Mouse (Mus musculus) adrenal gland (tissue): ENCODE results near the gene Nectin2.
"Not testable (repeated sequence)": the region's sequence is repeated elsewhere in the genome, so short reads cannot be mapped to it uniquely, and the experiment has no call there.

Experiments
- intact Hi-C: fragments of 180-260 bp; cut with DNase I; formaldehyde crosslinking; loops from one replicate; pipeline ENCODE4 v1.15.1; 2025

Nectin2 gene

DNA sequence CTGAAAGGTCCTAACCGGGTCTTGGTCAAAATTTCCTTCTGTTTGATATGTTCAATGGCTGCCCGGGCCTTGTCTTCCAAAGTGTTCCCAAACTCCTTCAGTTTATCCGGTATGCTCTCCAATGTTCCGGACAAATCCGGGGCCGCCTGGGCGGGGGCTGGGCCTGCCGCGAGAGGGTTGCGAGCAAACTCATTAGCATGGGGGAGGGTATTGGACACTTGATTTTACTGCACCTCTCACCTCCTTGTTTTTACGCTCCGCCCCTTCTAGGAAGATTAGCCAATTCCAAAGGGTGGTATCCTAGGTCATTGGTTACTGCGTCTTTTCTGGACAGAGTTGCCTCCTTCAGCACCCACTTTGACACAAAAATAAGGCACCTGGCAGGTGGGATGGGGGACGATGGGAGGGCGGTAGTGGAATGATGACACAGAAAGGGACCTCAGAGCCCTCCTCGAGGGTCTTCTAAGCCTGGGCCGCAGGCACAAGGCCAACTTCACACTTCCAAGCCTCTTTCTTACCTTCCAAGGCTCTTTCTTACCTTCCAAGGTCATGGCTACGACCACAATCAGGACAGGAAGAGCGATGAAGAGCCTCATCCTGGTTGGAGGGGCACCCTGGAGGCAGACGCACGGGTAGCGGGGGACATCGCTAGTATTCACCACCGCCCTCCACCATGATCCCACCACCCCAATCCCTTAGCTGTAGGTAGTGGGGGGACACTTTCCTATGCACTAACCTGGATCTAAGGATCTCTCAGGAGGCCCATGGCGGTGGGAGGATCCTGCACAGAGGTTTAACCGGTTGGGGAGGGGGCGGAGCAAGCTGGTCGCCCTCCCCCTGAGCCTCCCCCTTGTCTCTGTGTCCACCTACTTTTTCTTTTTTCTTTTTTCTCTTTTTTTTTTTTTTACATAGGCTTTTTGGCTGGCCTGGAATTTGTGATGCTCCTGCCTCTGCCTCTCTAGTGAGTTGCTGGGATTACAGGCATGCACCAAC is 58.1 kb downstream of the Nectin2 start, which contains the start of gene Apoc1:
Apoc1 (minus strand) TSS at position 788 of the 993 bp plus-strand sequence.
- intact Hi-C loops, result no loop called here

GRCm38 (mm10) chr7:19691434-19691833 is 58.8 kb downstream of the Nectin2 start:
- intact Hi-C loops, result no loop called here

- intact Hi-C loops, result no loop called here
Observed at GRCm38 (mm10) chr7:19690845-19691244, 59.4 kb downstream of the Nectin2 start.

DNA sequence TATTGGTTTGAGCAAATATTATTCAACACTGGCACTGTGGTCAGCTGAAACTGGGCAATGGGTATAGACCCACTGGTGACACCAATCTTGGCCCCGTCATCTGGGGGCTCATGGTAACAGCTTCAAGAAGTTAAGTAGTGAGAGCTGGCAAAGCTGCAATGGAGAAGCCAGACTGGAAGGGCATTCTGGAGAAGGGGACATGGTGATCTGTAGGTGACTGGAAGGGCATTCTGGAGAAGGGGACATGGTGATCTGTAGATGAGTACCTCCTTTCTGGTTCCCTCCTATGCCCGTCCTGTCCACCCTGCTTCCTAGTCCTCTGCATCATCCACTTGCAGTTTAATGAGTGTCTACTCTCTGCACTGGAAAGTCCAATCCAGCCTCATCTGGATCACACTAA is 61.7 kb downstream of the Nectin2 start:
- intact Hi-C loops, result no loop called here

- intact Hi-C loops, result no loop called here
Observed at GRCm38 (mm10) chr7:19688101-19688500, 62.2 kb downstream of the Nectin2 start.

- intact Hi-C loops, result not testable (repeated sequence)
Observed at GRCm38 (mm10) chr7:19686927-19687583, 63.2 kb downstream of the Nectin2 start.

DNA sequence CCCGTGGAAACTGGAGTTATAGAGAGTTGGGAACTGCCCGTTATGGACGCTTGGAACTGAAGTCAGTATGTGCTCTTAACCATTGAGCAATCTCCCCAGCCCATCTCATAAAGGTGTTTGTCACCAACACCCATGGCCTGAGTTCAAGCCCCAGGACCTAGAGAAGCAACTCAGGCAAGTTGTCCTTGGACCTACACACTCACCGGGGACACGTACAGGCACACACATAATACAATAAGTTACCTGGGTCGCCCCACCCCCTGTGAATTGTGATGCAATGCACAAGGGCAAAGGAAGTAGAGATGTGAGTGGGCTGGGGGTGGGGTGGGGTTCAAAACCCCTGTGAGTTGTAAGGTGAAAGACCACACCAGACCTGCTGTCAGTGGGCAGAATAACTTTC is 63.8 kb downstream of the Nectin2 start:
- intact Hi-C loops, result no loop called here

GRCm38 (mm10) chr7:19685374-19685773 is 64.9 kb downstream of the Nectin2 start:
- intact Hi-C loops, result no loop called here

DNA sequence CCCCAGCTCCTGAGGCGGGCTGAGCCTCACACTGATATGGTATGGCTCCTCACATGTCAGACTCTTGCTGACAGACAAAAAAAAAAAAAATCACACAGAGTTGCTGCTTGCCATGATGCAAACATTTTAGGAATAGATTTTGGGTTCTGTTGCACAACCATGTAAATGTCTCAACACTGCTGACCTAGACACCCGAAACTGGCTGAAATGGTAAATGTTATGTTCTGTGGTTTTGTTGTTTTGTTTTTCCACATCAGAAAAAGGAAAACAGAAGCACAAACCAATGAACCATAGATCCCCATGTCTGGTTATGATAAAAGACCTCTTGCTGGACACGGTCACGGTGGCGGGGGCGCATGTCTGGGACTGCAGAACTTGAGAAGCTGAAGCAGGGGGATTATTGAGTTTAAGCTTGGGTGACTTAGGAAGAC is 66.5 kb downstream of the Nectin2 start:
- intact Hi-C loops, result no loop called here

DNA sequence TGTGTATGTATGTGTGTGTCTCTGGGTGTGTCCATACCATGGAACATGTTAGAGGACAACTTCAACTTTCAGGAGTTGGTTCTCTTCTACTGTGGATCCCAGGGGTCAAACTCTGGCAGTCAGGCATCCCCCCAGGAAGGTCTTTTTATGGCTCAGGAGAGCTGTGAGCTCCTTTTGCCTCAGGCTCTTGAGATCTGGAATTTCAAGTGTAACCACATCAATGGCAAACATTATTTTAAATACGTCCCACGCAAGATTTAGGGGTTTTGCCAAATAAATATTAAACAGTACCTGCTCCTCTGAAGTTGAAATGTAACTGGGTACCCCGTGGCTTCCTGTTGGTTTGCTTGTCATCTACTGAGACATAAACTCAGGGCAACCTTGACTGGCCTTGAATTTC is 67.3 kb downstream of the Nectin2 start:
- intact Hi-C loops, result no loop called here

DNA sequence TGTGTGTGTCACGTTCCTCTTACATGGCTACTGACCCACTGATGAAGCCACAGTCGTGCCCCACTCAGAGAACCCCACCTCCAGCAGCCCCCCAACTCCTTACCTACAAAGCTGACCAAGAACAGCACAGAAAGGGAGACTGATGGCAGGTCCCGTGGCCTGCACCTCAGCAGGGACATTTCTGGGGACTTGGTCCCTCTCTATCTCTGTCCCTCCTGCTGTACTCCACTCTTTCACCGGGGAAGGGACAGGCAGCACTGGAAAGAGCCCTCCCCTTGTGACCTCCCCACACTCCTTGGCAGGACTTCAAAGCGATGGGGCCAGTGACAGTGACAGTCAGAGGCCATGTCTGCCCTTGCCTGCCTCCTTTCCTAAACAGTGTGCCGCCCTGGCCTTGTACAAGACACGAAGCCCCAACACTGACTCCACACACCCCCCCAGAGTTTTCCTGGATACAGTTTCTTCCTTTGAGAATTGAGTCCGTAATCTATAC is 69.0 kb downstream of the Nectin2 start, which contains the start of the genes Gm44805 and Apoc4:
Gm44805 (minus strand) TSS at position 222 of the 493 bp plus-strand sequence.
Apoc4 (minus strand) TSS at position 278 of the 493 bp plus-strand sequence.
- intact Hi-C loops, result no loop called here

DNA sequence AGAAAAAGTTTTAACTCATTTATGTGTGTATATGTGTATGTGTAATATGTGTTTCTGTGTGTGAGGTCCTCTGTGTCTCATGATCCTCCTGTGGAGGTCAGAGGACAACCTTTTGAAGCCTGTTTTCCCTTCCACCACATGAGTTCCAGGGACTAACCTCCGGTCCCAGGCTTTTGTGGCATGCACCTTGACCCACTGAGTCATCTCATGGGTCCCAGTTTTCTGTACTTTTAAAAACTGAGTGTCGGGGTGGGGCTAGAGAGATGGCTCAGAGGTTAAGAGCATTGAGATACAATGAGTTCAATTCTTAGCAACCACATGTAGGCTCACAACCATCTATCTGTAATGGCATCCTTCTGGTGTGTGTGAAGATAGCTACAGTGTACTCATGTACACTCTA is 69.6 kb downstream of the Nectin2 start:
- intact Hi-C loops, result no loop called here

GRCm38 (mm10) chr7:19678901-19679300 is 71.4 kb downstream of the Nectin2 start:
- intact Hi-C loops, result no loop called here

DNA sequence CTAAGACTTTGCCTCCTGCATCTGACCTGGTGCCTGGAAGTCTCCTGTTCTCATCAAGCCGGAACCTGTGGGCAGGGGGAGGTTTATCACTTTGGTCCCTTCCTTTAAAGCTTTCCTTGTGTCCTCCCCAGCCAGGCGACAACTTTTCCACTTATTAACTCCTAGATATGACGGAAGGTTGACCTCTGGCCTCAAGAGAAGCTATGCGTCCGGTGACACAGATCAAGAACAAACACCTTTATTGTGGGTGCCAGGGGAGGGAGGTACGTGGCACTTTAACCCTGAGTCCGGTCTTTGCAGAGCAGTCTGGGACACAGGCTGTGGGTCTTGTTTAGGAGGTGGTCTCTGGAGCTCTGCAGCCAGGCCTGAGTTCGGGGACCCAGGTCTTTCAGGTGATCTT is 72.4 kb downstream of the Nectin2 start, which contains the start of gene Apoc2:
Apoc2 (minus strand) TSS at position 70 of the 400 bp plus-strand sequence.
- intact Hi-C loops, result no loop called here

- intact Hi-C loops, result no loop called here
Observed at GRCm38 (mm10) chr7:19676662-19677061, 73.6 kb downstream of the Nectin2 start.

GRCm38 (mm10) chr7:19675824-19676223 is 74.5 kb downstream of the Nectin2 start:
- intact Hi-C loops, result no loop called here

- intact Hi-C loops, result no loop called here
Observed at GRCm38 (mm10) chr7:19673083-19673699, 77.1 kb downstream of the Nectin2 start.

- intact Hi-C loops, result no loop called here
Observed at GRCm38 (mm10) chr7:19671511-19671910, 78.8 kb downstream of the Nectin2 start.

DNA sequence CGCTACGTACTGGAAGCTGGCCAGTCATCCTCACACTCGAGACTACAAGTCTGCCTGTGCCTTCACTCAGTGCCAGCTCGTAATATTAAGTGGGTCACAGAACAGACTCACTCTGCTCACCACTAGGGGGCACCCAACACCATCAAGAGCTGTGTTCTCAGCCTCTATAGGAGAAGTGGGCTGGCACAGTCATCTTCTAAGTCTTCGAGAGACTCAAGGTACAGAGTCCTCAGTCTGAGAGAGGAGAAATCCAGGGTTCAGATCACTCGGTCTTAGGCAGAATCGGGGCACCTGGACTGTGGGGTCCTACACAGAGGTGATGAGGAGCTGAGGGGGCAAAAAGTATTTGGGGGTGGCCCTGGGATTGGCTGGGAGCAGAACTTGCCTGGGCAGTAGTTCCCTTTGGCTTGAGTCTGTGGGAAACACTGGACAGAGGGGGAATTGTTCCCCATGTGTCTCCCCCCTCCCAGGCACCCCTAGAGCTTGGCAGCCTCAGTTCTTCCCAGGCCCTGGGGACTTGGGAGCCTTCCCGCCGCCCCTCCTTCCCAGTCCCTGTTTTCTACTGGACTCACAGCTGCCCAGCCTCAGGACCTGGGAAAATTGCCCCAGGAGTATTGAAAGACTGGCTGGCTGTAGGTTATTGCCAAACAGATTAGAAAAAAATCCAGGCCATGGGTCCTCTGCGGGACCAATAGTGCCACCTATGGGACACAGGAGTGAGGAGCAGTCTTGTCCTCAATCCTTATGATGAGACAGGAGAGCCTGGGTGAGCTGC is 81.1 kb downstream of the Nectin2 start:
- intact Hi-C loops, result loop anchor here (1.0 to 5.0 kb wide), 2 partner anchors 28 to 43 kb away; no protein-coding TSS in a partner anchor

- intact Hi-C loops, result loop anchor here (5.0 kb wide), 1 partner anchor 45 kb away; no protein-coding TSS in a partner anchor
Observed at GRCm38 (mm10) chr7:19667434-19667833, 82.8 kb downstream of the Nectin2 start.
